Mouse (Mus musculus) lung, embryonic 14.5 days (tissue): ENCODE measurements around the gene Krtap24-1. TPM values are rescaled to one million over a fixed set of nuclear protein-coding genes. Genes with fewer than 3 reads are reported as not detected.

ENCODE experiments used
- ATAC-seq: fragments of 200-750 bp; cut with Nextera tagmentation; 2 replicates; pipeline ENCODE4 v1.8.0; 2017; ENCODE audit warnings: mild to moderate bottlenecking, moderate TSS enrichment, moderate library complexity; ENCODE audit not compliant: insufficient read depth
- DNase-seq: peaks from one replicate; pipeline ENCODE4 v3.0.0-alpha.2; 2015
- H3K27ac ChIP-seq: fragments of 300-500 bp; sonication (generic); 2 replicates; pipeline ENCODE4 v1.5.1; 2014; ENCODE audit warnings: low read depth, mild to moderate bottlenecking, moderate library complexity
- H3K27me3 ChIP-seq: fragments of 300-500 bp; sonication (generic); 2 replicates; pipeline ENCODE4 v1.6.1; 2014; ENCODE audit warnings: low read length, control low read depth; ENCODE audit not compliant: insufficient read depth
- H3K36me3 ChIP-seq: fragments of 300-500 bp; sonication (generic); 2 replicates; pipeline ENCODE4 v1.6.1; 2014; ENCODE audit warnings: control low read depth; ENCODE audit not compliant: insufficient read depth
- H3K4me1 ChIP-seq: fragments of 300-500 bp; sonication (generic); 2 replicates; pipeline ENCODE4 v1.6.1; 2014; ENCODE audit warnings: antibody characterized with exemption, control low read depth; ENCODE audit not compliant: insufficient read depth
- H3K4me2 ChIP-seq: fragments of 300-500 bp; sonication (generic); 2 replicates; pipeline ENCODE4 v1.6.1; 2014; ENCODE audit warnings: mild to moderate bottlenecking
- H3K4me3 ChIP-seq: fragments of 300-500 bp; sonication (generic); 2 replicates; pipeline ENCODE4 v1.5.1; 2014; ENCODE audit warnings: low read depth, low read length
- H3K9ac ChIP-seq: fragments of 300-500 bp; sonication (generic); 2 replicates; pipeline ENCODE4 v1.6.1; 2014
- H3K9me3 ChIP-seq: fragments of 300-500 bp; sonication (generic); 2 replicates; pipeline ENCODE4 v1.6.1; 2016; ENCODE audit warnings: low read depth, low read length, control low read depth
- CTCF ChIP-seq: IDR thresholded peaks from 2 replicates; pipeline ENCODE4 v1.5.1; 2016; ENCODE audit warnings: antibody characterized with exemption, low read depth
- WGBS: fragments of 180-500 bp; shearing (Covaris S2); extraction: QIAGEN DNeasy Blood & Tissue Kit; methylation state at CpG from one replicate; pipeline ENCODE4 v1.1.7; 2014; 5-methylcytosine and 5-hydroxymethylcytosine counted together
- polyA plus RNA-seq: library from polyadenylated mRNA; unstranded; fragments of >200 nt; fragmentation: Nextera tagmentation; extraction: Ambion mirVana; gene quantifications from 2 replicates; pipeline ENCODE4 v1.2.1, GENCODE M21; 2014

Gene Krtap24-1
- polyA plus RNA-seq, 1 experiment from 2014 or later = not detected

- Histone ChIP-seq H3K27ac (no peak overlapping the region), H3K4me3 (no peak overlapping the region), H3K4me1 (no peaks in the 10 kb centered on the region), H3K9ac (no peak overlapping the region), H3K9me3 (no peaks in the 10 kb centered on the region), H3K36me3 (no peaks in the 10 kb centered on the region), H3K4me2 (no peak overlapping the region), H3K27me3 (no peaks in the 10 kb centered on the region)
- ATAC-seq = no peak
- 36% methylated on average over 4 of the region's 4 CpGs for WGBS
- peak; percentile 29 for DNase-seq
- TF ChIP-seq CTCF = no peak
These were observed 23.1 kb upstream of the Krtap24-1 start for GRCm38 (mm10) chr16:88635142-88635541.

DNA sequence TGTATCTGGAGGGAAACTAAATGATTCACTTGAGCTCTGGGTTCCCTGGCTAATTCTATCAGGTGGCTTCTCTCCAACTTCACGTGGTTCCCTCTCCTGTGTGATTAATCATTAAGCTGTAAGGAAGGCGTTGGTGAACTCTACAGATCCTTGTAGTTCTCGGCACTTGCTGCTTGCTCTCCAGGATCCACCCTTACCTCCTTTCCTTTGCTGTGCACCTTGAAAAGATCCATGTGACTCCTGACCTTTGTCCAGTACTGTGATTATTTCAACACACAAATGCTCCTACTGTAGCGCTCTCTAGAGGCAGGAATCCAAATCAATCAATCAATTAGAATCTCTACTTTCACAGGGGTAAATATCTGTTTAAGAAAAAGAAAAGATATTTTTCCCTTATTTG is 19.4 kb upstream of the Krtap24-1 start:
- no peak overlapping the region for H3K9ac ChIP-seq
- H3K36me3 ChIP-seq = no peaks in the 10 kb centered on the region
- ATAC-seq (no peak), DNase-seq (peak; percentile 12)
- H3K9me3 ChIP-seq = no peaks in the 10 kb centered on the region
- H3K27me3 ChIP-seq = no peaks in the 10 kb centered on the region
- H3K27ac ChIP-seq = no peak overlapping the region
- H3K4me3 ChIP-seq = no peak overlapping the region
- no peak overlapping the region for H3K4me2 ChIP-seq
- no peak for TF ChIP-seq CTCF
- no peaks in the 10 kb centered on the region for H3K4me1 ChIP-seq
- WGBS = 35% methylated on average over 4 of the region's 4 CpGs

GRCm38 (mm10) chr16:88627566-88627965 is 15.5 kb upstream of the Krtap24-1 start, which contains the start of gene 2310079G19Rik:
TSS of gene 2310079G19Rik (minus strand) at chr16:88627666.
- H3K4me3 ChIP-seq = no peak within 1 kb of the TSS
- H3K4me2 ChIP-seq = no peak within 1 kb of the TSS
- no peaks in the 10 kb centered on the region for H3K9me3 ChIP-seq
- H3K4me1 ChIP-seq = no peaks in the 10 kb centered on the region
- ATAC-seq = no peak
- H3K27ac ChIP-seq = no peak within 1 kb of the TSS
- DNase-seq = no peak
- WGBS = 89% methylated on average over 4 of the region's 4 CpGs
- no peaks in the 10 kb centered on the region for H3K27me3 ChIP-seq
- H3K36me3 ChIP-seq = no peaks in the 10 kb centered on the region
- no peak for TF ChIP-seq CTCF
- H3K9ac ChIP-seq = no peak within 1 kb of the TSS

DNA sequence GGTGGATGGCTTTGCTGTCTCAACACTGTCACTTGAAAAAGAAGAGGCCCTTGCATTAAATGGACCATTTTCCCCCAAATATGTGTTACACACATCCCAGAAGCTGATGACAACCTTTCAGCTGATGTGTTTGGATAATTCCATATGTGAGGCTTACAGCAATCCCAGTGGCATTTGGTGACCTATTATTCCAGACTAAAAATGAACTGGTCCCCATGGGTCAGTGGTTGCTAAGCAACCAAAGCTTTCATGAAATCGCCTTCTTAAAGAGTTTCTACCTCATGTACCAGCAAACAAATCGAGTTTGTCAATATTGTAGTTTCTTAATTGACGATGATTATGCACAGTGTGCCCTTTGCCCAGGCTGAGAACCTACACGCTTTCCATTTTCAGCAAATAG is 633 bp upstream of the Krtap24-1 start:
- Histone ChIP-seq H3K4me1 (no peaks in the 10 kb centered on the region), H3K27me3 (0 out of 2 replicates have a peak, but pooled peaks cover 3% of the 10 kb centered on the region), H3K27ac (no peak overlapping the region), H3K9ac (no peak overlapping the region), H3K9me3 (no peaks in the 10 kb centered on the region), H3K4me2 (no peak overlapping the region), H3K36me3 (no peaks in the 10 kb centered on the region), H3K4me3 (no peak overlapping the region)
- ATAC-seq (no peak), DNase-seq (no peak)
- no peak for TF ChIP-seq CTCF
- WGBS = 76% methylated on average over 4 of the region's 4 CpGs

DNA sequence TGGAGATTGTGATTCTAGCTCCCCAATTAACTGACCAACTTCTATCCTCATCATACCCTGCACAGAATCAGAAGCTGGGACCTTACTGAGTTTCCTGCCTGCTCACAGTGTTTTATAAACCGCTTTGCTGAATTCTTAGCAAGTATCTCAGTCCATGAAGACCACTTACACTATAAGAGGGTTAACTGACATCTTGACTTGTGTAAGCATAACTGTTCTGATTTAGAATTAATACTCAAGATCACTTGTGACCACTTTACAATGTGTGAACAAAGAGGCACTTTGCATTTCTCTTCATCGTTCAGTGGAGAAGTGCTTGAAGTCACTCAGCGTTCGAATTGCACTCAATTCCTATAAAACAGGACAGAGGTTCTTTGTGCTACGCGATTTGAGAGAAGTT is 7.5 kb downstream of the Krtap24-1 start:
- ATAC-seq (no peak), DNase-seq (peak; percentile 43)
- Histone ChIP-seq H3K4me2 (no peak overlapping the region), H3K9me3 (no peaks in the 10 kb centered on the region), H3K9ac (no peak overlapping the region), H3K27ac (no peak overlapping the region), H3K4me3 (no peak overlapping the region), H3K27me3 (0 out of 2 replicates have a peak, but pooled peaks cover 11% of the 10 kb centered on the region), H3K36me3 (no peaks in the 10 kb centered on the region), H3K4me1 (0 out of 2 replicates have a peak, but pooled peaks cover 2% of the 10 kb centered on the region)
- no peak for TF ChIP-seq CTCF
- 63% methylated on average over 6 of the region's 6 CpGs for whole genome bisulfite sequencing

GRCm38 (mm10) chr16:88602464-88602863 is 9.6 kb downstream of the Krtap24-1 start:
- TF ChIP-seq CTCF = no peak
- H3K4me1 ChIP-seq = peaks cover 2% of the 10 kb centered on the region; the same call in 1 of the 2 replicates
- H3K9ac ChIP-seq = no peak overlapping the region
- WGBS = 44% methylated on average over 1 of the region's 1 CpGs
- H3K9me3 ChIP-seq = no peaks in the 10 kb centered on the region
- H3K4me2 ChIP-seq = no peak overlapping the region
- H3K36me3 ChIP-seq = no peaks in the 10 kb centered on the region
- H3K27me3 ChIP-seq = 0 out of 2 replicates have a peak, but pooled peaks cover 11% of the 10 kb centered on the region
- H3K4me3 ChIP-seq = no peak overlapping the region
- ATAC-seq = no peak
- H3K27ac ChIP-seq = no peak overlapping the region
- no peak for DNase-seq

DNA sequence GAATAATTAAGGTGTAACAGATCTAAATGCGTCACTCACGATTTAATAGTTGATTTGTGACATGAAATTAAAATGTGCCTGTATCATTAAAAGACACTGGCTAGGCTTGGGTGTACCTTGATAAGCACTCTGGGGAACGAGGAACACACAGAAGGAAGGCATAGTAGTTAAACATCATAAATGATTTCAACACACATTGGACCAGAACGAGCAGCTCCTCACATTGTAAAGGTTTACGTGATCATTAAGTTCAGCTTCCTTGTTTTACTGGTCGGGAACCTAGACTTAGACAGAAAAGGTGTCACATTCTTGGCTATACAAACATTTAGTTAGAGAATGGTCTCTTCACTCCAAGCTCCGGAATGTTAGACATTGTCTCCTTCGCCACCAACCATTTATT is 11.8 kb downstream of the Krtap24-1 start:
- 53% methylated on average over 8 of the region's 8 CpGs for WGBS
- peaks cover 2% of the 10 kb centered on the region; the same call in 1 of the 2 replicates for H3K4me1 ChIP-seq
- TF ChIP-seq CTCF = no peak
- no peaks in the 10 kb centered on the region for H3K9me3 ChIP-seq
- H3K4me2 ChIP-seq = no peak overlapping the region
- DNase-seq = no peak
- H3K4me3 ChIP-seq = no peak overlapping the region
- 0 out of 2 replicates have a peak, but pooled peaks cover 11% of the 10 kb centered on the region for H3K27me3 ChIP-seq
- no peak overlapping the region for H3K27ac ChIP-seq
- H3K36me3 ChIP-seq = no peaks in the 10 kb centered on the region
- no peak for ATAC-seq
- H3K9ac ChIP-seq = no peak overlapping the region
